Mouse (Mus musculus): ENCODE data around the gene Phf5a.

- TF ChIP-seq CTCF (IDR thresholded peaks at IDR 0.05; ENCODE audit: low read depth, low read length) (no peak), GATA1 (IDR thresholded peaks at IDR 0.05; ENCODE audit: borderline replicate concordance, low read length) (no peak)
Observed at GRCm38 (mm10) chr15:81847161-81847560, 24.6 kb downstream of the Phf5a start.
